Mouse (Mus musculus) cerebellum, adult 9-10 months (tissue): ENCODE measurements around the gene BC048562.

ENCODE experiments used
- DNase-seq: peaks from one replicate; pipeline ENCODE4 v3.0.0; 2022

Gene BC048562

DNA sequence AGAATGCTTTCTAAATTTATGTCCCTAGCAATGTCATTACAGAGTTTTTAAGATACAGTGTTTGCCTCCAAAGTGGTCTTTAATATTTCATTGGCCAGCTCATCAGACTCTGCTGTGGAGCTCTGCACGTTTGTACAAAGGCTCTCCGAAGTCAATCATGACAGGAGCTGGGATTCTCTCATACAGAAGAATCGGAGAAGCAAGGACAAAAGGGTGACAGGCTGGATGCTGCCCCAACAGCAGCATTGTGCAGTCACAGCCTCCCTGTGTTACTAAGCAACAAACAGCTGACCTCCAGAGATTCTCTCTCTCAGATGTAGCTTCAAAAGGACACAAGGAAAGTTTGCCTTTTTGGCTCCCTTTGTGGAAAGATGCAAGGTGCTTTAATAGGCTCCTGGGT, at the start of gene BC048562:
Gene BC048562, plus strand, starts transcription at position 301 of the 400 bp plus-strand sequence.
- DNase-seq: no peak

DNA sequence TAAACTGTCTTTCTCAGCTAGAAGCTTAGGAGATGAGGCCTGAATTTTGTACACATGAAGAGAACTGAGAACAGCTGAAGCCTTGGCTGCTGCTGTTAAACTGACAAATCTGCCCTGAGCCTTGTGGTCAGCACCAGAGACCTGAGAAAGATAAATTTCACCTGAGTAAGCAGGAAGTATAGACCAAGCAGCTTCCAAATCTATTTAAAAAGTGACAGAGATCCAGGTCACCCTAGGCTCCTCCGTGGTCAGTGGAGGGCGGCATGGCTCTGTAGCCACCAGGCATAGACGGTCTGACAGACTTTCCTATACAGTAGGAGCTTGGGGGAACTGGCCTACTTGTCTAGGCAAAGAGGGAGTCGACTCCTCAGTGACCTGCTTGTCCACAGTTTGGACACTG, 49.5 kb upstream of the BC048562 start:
- no peak for DNase-seq

GRCm38 (mm10) chr9:108388601-108389000, 47.7 kb upstream of the BC048562 start:
- DNase-seq: no peak

GRCm38 (mm10) chr9:108389220-108389619, 47.1 kb upstream of the BC048562 start:
- DNase-seq: no peak

- DNase-seq: no peak
Measured at GRCm38 (mm10) chr9:108392676-108393075, 43.6 kb upstream of the BC048562 start, which contains the start of gene 1700102P08Rik. Gene 1700102P08Rik (plus strand): TSS chr9:108392805.

DNA sequence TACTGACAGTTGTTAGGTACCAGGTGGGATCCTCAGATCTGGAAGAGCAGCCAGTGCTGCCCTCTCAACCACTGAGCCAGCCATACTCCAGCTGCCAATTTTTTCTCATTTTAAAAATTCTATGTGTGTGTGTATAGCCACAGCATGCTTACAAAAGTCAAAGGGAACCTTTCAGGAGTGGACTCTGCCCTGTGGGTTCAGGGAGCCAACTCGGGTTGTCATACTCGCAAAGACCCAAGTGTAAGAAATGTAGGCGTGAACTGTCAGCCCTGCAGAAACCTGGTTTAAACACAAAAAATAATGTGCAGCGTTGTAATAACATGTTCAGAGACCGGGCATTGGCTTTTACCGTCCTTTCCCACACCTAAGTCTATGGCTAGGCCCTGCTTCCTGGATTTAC, 42.1 kb upstream of the BC048562 start:
- DNase-seq: no peak

DNA sequence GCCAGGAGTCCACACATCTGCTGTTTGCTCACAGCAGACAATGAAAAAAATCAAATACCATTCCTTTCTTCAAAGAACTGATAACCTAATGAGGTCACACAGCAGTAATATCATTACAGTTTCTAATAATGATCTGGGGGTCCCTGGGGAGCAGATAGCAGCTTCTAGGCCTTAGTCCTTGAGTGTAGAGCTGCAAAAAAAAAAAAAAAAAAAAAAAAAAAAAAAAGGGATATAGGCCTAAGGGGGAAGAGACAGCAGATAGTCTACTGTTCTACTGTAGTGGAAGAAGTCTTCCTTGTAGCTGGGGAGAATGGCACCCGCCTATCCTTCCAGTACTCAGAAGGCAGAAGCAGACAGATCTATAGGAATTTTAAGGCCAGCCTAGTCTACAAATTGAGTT, 40.9 kb upstream of the BC048562 start:
- no peak for DNase-seq

- peak; percentile 25 for DNase-seq
Measured at GRCm38 (mm10) chr9:108398324-108398723, 38.0 kb upstream of the BC048562 start.

DNA sequence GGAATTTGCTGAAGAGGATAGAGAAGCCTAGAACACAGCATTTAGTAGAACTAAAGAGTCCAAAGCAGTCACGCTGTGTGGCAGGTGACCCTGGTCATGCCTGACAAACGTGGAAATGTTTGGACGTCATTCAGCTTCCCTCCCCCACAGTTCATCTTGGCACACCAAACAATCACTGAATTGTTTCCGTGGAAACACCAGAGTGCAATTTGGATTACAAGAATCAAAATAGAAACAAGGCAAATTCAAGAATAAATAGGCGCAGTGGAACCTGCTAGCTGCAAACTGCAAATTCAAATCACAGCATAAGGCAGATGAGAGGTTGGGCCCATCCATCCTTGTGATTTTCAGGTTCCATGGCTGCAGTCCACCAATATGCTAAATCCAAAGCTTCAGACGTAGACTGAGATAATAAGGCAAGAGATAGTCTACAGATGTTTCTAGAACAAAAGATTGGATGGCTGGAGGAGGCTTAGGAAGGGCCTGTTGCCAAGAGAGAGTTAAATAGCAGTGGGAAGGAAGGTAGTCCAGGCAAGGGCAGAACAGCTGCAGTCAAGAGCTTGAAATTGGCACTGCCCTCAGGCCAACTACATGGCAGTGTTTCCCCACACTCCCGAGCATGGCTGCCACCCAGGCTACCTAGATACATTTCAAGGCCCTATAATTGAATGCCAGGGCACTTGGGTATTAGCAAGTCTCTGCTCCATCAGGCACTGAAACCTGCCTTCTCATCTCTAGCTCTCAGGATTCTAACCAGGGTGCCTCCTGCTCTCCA, 34.9 kb upstream of the BC048562 start:
- peak; percentile 59 for DNase-seq

GRCm38 (mm10) chr9:108403081-108403480, 33.2 kb upstream of the BC048562 start:
- DNase-seq: no peak

DNA sequence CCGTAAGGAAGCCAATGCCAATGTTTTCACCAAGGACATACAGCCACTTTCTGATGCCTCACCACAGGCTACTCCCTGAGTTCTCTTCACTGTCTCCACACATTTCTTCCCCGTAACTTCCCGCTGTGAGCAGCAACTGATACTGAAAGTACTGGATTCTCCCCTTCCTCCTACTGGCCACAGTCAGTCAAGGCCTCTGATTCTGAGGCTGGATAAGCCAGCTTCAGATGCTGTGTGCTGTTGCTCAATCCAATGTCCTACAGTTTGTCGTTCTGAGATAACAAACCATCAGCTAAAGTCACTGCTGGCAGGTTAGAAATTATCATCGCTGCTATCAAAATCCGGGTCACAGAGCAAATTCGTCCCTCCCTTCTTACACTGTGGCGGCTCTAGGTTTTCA, 31.8 kb upstream of the BC048562 start:
- no peak for DNase-seq

GRCm38 (mm10) chr9:108409535-108409934, 26.7 kb upstream of the BC048562 start:
- no peak for DNase-seq

- no peak for DNase-seq
Measured at GRCm38 (mm10) chr9:108411381-108411942, 24.8 kb upstream of the BC048562 start.

DNA sequence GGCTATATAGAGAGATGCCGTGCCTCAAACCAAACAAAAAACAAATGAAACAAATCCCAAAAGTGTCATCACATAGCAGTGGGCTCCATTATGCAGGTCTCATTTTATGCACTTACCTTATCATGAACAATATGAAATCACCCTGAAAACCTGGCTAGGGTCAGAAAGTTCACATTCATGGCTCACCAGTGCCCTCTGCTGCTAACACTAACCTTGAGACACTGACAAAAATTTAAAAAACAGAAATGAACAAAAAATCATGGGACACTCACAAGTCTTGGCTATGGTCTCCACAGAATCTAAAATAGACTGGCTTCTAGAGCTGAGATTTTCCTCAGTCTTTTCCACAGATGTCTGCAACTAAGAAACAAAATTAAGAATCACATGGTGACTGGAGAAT, 24.1 kb upstream of the BC048562 start:
- peak; percentile 18 for DNase-seq

DNA sequence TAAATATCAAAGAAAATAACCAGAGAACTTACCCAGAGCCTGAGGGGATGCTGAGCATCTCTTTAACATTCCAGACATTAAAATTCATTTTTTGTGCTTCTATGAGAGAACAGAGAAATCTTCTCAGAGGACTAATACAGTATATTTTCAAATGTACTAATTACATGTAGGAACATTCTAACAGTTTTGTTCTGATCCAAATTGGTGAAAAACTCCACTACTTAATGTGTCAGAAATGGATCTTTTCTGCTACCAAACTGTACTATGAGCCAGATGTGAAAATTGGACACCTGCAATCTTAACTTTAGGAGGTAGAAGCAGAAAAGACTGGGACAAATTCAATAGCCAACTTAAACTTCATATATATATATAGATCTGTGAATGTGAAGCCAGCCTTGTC, 7.9 kb upstream of the BC048562 start, which contains the start of gene Ccdc36:
Gene Ccdc36, minus strand, starts transcription at position 101 of the 400 bp plus-strand sequence.
- no peak for DNase-seq

DNA sequence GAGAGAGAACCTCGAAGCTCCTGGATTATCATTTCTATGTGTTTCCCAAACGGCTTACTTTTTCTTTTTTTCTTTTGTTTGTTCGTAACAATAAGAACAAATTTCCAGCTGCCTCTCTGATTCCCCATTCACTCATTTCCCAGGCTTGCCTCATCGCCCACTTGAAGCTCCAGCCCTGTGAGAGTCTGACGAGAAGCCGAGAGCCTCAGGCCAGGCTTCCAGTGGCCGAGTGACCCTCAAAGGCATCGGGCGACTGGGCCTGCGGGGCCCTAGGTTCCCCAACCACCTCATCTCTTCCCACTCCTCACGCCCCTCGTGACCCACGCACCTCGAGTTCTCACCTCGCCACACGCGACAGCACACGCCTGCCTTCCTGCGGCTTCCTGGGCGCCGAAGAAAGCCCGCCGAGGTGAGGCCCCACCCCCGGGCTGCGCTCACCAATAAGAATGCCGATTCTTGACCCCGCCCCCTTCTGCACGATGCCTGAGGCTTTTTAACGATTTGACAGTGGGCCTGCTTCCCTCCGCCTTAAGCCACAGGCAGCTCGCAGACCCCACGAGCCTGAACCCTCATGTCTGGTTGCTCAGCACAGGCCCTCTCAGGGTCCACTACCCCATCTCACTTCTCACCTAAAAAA, 4.7 kb upstream of the BC048562 start:
- no peak for DNase-seq

GRCm38 (mm10) chr9:108439176-108439575, 2.9 kb downstream of the BC048562 start:
- no peak for DNase-seq

DNA sequence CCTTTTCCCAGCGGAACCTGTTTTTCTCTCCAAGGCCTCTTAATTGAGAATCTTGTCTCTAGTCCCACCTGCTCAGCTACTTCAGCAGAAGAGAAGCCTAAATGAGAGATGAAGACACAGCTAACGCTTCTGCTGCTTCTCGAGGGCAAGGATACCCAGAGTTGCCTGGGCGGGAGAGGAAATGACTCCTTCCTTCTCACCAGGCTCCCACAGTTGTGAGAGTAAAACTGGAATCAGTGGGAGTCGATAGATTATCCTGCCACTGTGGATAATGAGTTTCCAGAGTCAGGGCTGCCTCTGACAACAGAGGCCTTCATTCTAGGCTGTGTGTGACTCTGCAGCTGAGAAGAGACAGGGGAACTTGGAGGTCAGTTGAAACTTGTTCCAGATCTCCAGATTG, 4.2 kb downstream of the BC048562 start:
- DNase-seq: no peak

DNA sequence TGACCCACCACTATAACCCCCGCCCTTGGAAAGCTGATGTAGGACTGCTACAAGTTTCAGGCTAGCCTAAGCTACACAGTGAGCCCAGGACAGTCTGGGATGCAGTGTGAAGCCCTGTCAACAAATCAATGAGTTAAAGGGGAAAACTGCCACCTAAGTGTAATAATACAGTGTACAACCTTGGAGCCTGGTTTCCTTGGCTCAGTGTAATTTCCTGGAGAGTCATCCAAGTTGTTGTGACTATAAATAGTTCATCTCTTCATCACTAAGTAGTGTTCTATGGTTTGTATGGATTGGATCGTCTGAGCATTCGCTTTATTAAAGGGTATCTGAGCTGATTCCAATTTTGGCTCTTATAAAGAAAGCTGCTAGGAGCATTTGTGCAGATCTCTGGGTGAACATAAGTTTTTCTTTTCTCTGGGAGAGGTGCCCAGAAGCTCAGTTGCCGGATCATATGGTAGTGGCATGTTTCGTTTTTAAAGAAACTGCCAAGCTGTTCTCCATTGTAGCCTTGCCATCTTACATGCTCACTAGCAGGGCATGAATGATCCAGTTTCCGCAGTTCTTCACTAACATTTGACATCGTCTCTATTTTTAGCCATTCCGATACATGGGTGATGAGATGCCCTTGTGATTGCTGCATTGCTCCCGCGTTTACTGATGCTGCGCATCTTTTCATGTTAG, 5.1 kb downstream of the BC048562 start:
- peak; percentile 37 for DNase-seq

DNA sequence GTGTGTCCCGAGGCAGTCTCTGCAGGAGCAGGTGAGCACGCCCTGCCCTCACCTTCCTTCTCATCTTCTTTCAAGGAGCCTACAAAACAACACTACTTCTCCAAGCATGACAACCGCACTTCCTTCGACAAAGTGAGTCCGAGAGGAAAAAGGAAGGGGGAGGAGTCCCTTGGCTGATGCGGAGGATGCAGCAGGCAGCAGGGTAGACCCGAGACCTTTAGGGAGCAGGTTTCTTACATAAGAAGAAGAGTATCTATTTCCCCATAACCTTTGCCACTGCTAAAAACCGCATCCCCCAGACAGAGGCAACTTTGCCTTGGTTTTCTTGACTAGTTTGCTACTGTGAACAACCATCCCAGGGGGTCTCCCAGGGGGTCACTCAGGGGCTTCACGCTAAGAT, 8.8 kb downstream of the BC048562 start:
- no peak for DNase-seq

GRCm38 (mm10) chr9:108449860-108450259, 13.6 kb downstream of the BC048562 start:
- no peak for DNase-seq

GRCm38 (mm10) chr9:108450292-108451169, 14.2 kb downstream of the BC048562 start:
- DNase-seq: no peak

DNA sequence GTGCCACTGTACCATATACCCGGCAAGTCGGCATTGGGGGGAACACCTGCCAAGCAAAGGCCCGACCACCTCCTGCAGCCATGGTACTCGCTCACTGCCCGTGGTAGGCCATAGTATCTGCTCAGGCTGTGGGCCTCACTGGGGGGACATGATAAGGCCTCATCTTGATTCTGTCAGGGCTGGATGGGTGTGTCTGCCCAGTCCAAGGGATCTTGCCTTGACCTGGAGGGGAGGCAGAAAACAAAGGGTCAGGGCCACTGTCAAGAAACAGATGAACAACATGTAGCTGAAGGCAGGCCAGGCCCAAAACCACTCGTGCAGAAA, 14.8 kb downstream of the BC048562 start:
- DNase-seq: no peak
